Mouse (Mus musculus) liver, embryonic 16.5 days (tissue): ENCODE measurements around the gene D030056L22Rik. TPM values are rescaled to one million over a fixed set of nuclear protein-coding genes. Genes with fewer than 3 reads are reported as not detected.

Experiments
- ATAC-seq: fragments of 200-750 bp; cut with Nextera tagmentation; 2 replicates; pipeline ENCODE4 v1.8.0; 2017; ENCODE audit warnings: low read depth, mild to moderate bottlenecking, moderate number of reproducible peaks, moderate library complexity
- H3K27ac ChIP-seq: fragments of 300-500 bp; sonication (generic); 2 replicates; pipeline ENCODE4 v1.5.1; 2014; ENCODE audit warnings: mild to moderate bottlenecking, low read length
- H3K27me3 ChIP-seq: fragments of 300-500 bp; sonication (generic); 2 replicates; pipeline ENCODE4 v1.6.1; 2014; ENCODE audit warnings: low read depth, low read length, mixed read lengths; ENCODE audit not compliant: control insufficient read depth, insufficient read depth
- H3K36me3 ChIP-seq: fragments of 300-500 bp; sonication (generic); 2 replicates; pipeline ENCODE4 v1.6.1; 2014; ENCODE audit warnings: mild to moderate bottlenecking; ENCODE audit not compliant: control insufficient read depth, insufficient read depth
- H3K4me1 ChIP-seq: fragments of 300-500 bp; sonication (generic); 2 replicates; pipeline ENCODE4 v1.6.1; 2014; ENCODE audit warnings: low read depth, low read length, mixed read lengths; ENCODE audit not compliant: control insufficient read depth
- H3K4me2 ChIP-seq: fragments of 300-500 bp; sonication (generic); 2 replicates; pipeline ENCODE4 v1.6.1; 2014; ENCODE audit warnings: low read depth, low read length, mixed read lengths
- H3K4me3 ChIP-seq: fragments of 300-500 bp; sonication (generic); 2 replicates; pipeline ENCODE4 v1.5.1; 2014; ENCODE audit warnings: low read depth, mild to moderate bottlenecking, low read length
- H3K9ac ChIP-seq: fragments of 300-500 bp; sonication (generic); 2 replicates; pipeline ENCODE4 v1.6.1; 2014; ENCODE audit warnings: low read depth, low read length
- H3K9me3 ChIP-seq: fragments of 300-500 bp; sonication (generic); replicated peaks from 2 replicates; pipeline ENCODE4 v1.6.1; 2016; ENCODE audit warnings: low read length; ENCODE audit not compliant: control insufficient read depth
- WGBS: fragments of 180-500 bp; shearing (Covaris S2); extraction: QIAGEN DNeasy Blood & Tissue Kit; methylation state at CpG from one replicate; pipeline ENCODE4 v1.1.7; 2014; ENCODE audit not compliant: insufficient replicate concordance; 5-methylcytosine and 5-hydroxymethylcytosine counted together
- polyA plus RNA-seq: library from polyadenylated mRNA; unstranded; fragments of >200 nt; fragmentation: Nextera tagmentation; extraction: Ambion mirVana; gene quantifications from 2 replicates; pipeline ENCODE4 v1.2.1, GENCODE M21; 2015

The D030056L22Rik gene
- polyA plus RNA-seq = 24.2 and 26.6 TPM in 2 replicates

GRCm38 (mm10) chr19:18712866-18713300 lies at the start of gene D030056L22Rik:
D030056L22Rik (plus strand) TSS chr19:18713193.
- ATAC-seq = peak; percentile 96
- under 1% methylated on average over 49 of the region's 49 CpGs for WGBS
- Histone ChIP-seq H3K4me3 (peak within 1 kb of the TSS; percentile 99), H3K9ac (peak within 1 kb of the TSS; percentile 97), H3K27me3 (no peaks in the 10 kb centered on the region), H3K9me3 (no peaks in the 10 kb centered on the region), H3K4me1 (peaks cover 26% of the 10 kb centered on the region), H3K4me2 (peak within 1 kb of the TSS; percentile 81), H3K36me3 (peaks cover 6% of the 10 kb centered on the region), H3K27ac (peak within 1 kb of the TSS; percentile 99)

GRCm38 (mm10) chr19:18663904-18664303 lies 49.1 kb upstream of the D030056L22Rik start:
- no peak overlapping the region for H3K9ac ChIP-seq
- no peak overlapping the region for H3K27ac ChIP-seq
- H3K36me3 ChIP-seq = no peaks in the 10 kb centered on the region
- peaks cover 2% of the 10 kb centered on the region; the same call in 1 of the 2 replicates for H3K4me1 ChIP-seq
- WGBS = 43% methylated on average over 2 of the region's 2 CpGs
- H3K9me3 ChIP-seq = no peaks in the 10 kb centered on the region
- no peak overlapping the region for H3K4me3 ChIP-seq
- ATAC-seq = no peak
- H3K27me3 ChIP-seq = no peaks in the 10 kb centered on the region
- no peak overlapping the region for H3K4me2 ChIP-seq

GRCm38 (mm10) chr19:18666966-18667365 lies 46.0 kb upstream of the D030056L22Rik start:
- Histone ChIP-seq H3K27ac (no peak overlapping the region), H3K36me3 (no peaks in the 10 kb centered on the region), H3K9me3 (no peaks in the 10 kb centered on the region), H3K4me2 (no peak overlapping the region), H3K9ac (no peak overlapping the region), H3K4me3 (no peak overlapping the region), H3K27me3 (no peaks in the 10 kb centered on the region), H3K4me1 (peaks cover 6% of the 10 kb centered on the region)
- WGBS = 78% methylated on average over 7 of the region's 7 CpGs
- no peak for ATAC-seq

GRCm38 (mm10) chr19:18669551-18669950 lies 43.4 kb upstream of the D030056L22Rik start:
- H3K9me3 ChIP-seq = no peaks in the 10 kb centered on the region
- H3K4me3 ChIP-seq = no peak overlapping the region
- H3K27ac ChIP-seq = no peak overlapping the region
- WGBS = 81% methylated on average over 7 of the region's 7 CpGs
- H3K36me3 ChIP-seq = no peaks in the 10 kb centered on the region
- no peaks in the 10 kb centered on the region for H3K27me3 ChIP-seq
- no peak for ATAC-seq
- H3K9ac ChIP-seq = no peak overlapping the region
- H3K4me1 ChIP-seq = peaks cover 18% of the 10 kb centered on the region
- no peak overlapping the region for H3K4me2 ChIP-seq

GRCm38 (mm10) chr19:18670608-18671007 lies 42.4 kb upstream of the D030056L22Rik start, which contains the start of gene Carnmt1:
Carnmt1 (plus strand) TSS chr19:18670764.
- under 1% methylated on average over 49 of the region's 58 CpGs for WGBS
- peak within 1 kb of the TSS; percentile 86 for H3K27ac ChIP-seq
- peak within 1 kb of the TSS; percentile 86 for H3K9ac ChIP-seq

GRCm38 (mm10) chr19:18671056-18671741 lies 41.8 kb upstream of the D030056L22Rik start:
- Histone ChIP-seq H3K4me3 (peak overlapping the region; percentile 83), H3K9me3 (no peaks in the 10 kb centered on the region), H3K27ac (peak overlapping the region; percentile 86), H3K9ac (peak overlapping the region; percentile 86), H3K4me1 (peaks cover 18% of the 10 kb centered on the region), H3K4me2 (peak overlapping the region; percentile 81), H3K36me3 (no peaks in the 10 kb centered on the region), H3K27me3 (no peaks in the 10 kb centered on the region)
- under 1% methylated on average over 63 of the region's 64 CpGs for WGBS
- ATAC-seq = peak; percentile 70

More at GRCm38 (mm10) chr19:18670608-18671007, 42.4 kb upstream of the D030056L22Rik start, which contains the start of gene Carnmt1:
- Histone ChIP-seq H3K4me3 (peak within 1 kb of the TSS; percentile 83), H3K36me3 (no peaks in the 10 kb centered on the region), H3K4me1 (peaks cover 18% of the 10 kb centered on the region), H3K9me3 (no peaks in the 10 kb centered on the region), H3K4me2 (peak within 1 kb of the TSS; percentile 81), H3K27me3 (no peaks in the 10 kb centered on the region)
- peak; percentile 95 for ATAC-seq

- Histone ChIP-seq H3K27ac (no peak overlapping the region), H3K4me3 (peak overlapping the region; percentile 83), H3K4me2 (peak overlapping the region; percentile 81), H3K4me1 (peaks cover 18% of the 10 kb centered on the region), H3K36me3 (no peaks in the 10 kb centered on the region), H3K27me3 (no peaks in the 10 kb centered on the region), H3K9me3 (no peaks in the 10 kb centered on the region), H3K9ac (peak overlapping the region; percentile 86)
- ATAC-seq = no peak
- 50% methylated on average over 3 of the region's 3 CpGs for WGBS
Measured at GRCm38 (mm10) chr19:18672498-18672897, 40.5 kb upstream of the D030056L22Rik start.

GRCm38 (mm10) chr19:18673116-18673515 lies 39.9 kb upstream of the D030056L22Rik start:
- H3K9me3 ChIP-seq = no peaks in the 10 kb centered on the region
- H3K4me3 ChIP-seq = no peak overlapping the region
- no peak overlapping the region for H3K27ac ChIP-seq
- no peaks in the 10 kb centered on the region for H3K27me3 ChIP-seq
- peaks cover 18% of the 10 kb centered on the region for H3K4me1 ChIP-seq
- WGBS = 55% methylated on average over 4 of the region's 4 CpGs
- no peaks in the 10 kb centered on the region for H3K36me3 ChIP-seq
- no peak for ATAC-seq
- peak overlapping the region; percentile 81; the same call in 1 of the 2 replicates for H3K4me2 ChIP-seq
- H3K9ac ChIP-seq = no peak overlapping the region

GRCm38 (mm10) chr19:18682142-18682541 lies 30.9 kb upstream of the D030056L22Rik start:
- Histone ChIP-seq H3K4me2 (no peak overlapping the region), H3K27ac (peak overlapping the region; percentile 29), H3K9me3 (no peaks in the 10 kb centered on the region), H3K4me3 (no peak overlapping the region), H3K4me1 (peaks cover 11% of the 10 kb centered on the region), H3K36me3 (peaks cover 2% of the 10 kb centered on the region; the same call in 1 of the 2 replicates), H3K9ac (no peak overlapping the region), H3K27me3 (no peaks in the 10 kb centered on the region)
- 13% methylated on average over 4 of the region's 4 CpGs for WGBS
- peak; percentile 89 for ATAC-seq
